ENCODE assay signal across 15 mouse cellular contexts in genomic region chr9:97966691-97967090, GRCm38 (mm10).
DNase-seq lines count a peak whose midpoint lies in the region; ATAC-seq and TF ChIP-seq lines count a peak whose summit lies in the region.
"Had no signal": no experiment of that assay in that cellular context is flagged by ENCODE, and none has a peak within 500 bp of the region (broad histone marks: within the 10 kb centered on the region; RNA-seq: fewer than 3 reads in every experiment).

No protein-coding gene starts in this region.

- no peaks in the 10 kb centered on the region for H3K27me3 ChIP-seq in embryonic facial prominence, embryonic 14.5 days (replicated peaks; ENCODE audit: control insufficient read depth, insufficient read depth, low read length)
- no peaks in the 10 kb centered on the region for H3K27me3 ChIP-seq in embryonic facial prominence, embryonic 10.5 days (replicated peaks; ENCODE audit: low read depth, poor library complexity, severe bottlenecking)
- H3K27me3 ChIP-seq in forebrain, embryonic 16.5 days (replicated peaks; ENCODE audit: control insufficient read depth, insufficient read depth, low read length), result no peaks in the 10 kb centered on the region
- no peaks in the 10 kb centered on the region for H3K27me3 ChIP-seq in limb, embryonic 14.5 days (ENCODE audit: control insufficient read depth, insufficient read depth, low read length)
- H3K27me3 ChIP-seq: heart, embryonic 12.5 days; kidney, embryonic 15.5 days had no signal

- no peaks in the 10 kb centered on the region for H3K9me3 ChIP-seq in embryonic facial prominence, embryonic 14.5 days (ENCODE audit: control insufficient read depth, low read length)
- H3K9me3 ChIP-seq in embryonic facial prominence, embryonic 10.5 days, result no peaks in the 10 kb centered on the region
- no peaks in the 10 kb centered on the region for H3K9me3 ChIP-seq in forebrain, embryonic 16.5 days (ENCODE audit: control insufficient read depth, low read length)
- no peaks in the 10 kb centered on the region for H3K9me3 ChIP-seq in limb, embryonic 14.5 days (ENCODE audit: control insufficient read depth, low read length)
- H3K9me3 ChIP-seq: heart, embryonic 12.5 days; kidney, embryonic 15.5 days had no signal

- H3K9ac ChIP-seq in embryonic facial prominence, embryonic 14.5 days (ENCODE audit: low read depth, low read length), result no peak overlapping the region
- H3K9ac ChIP-seq in forebrain, embryonic 16.5 days (replicated peaks; ENCODE audit: low read depth, low read length), result no peak overlapping the region
- H3K9ac ChIP-seq in limb, embryonic 14.5 days (ENCODE audit: low read depth, low read length, severe bottlenecking), result no peak overlapping the region
- H3K9ac ChIP-seq: heart, embryonic 12.5 days; kidney, embryonic 15.5 days had no signal

- DNase-seq in embryonic facial prominence, embryonic 14.5 days (ENCODE audit: low spot score), result peak; percentile 71
- no peak for DNase-seq in embryonic facial prominence, embryonic 10.5 days (ENCODE audit: low spot score)
- peak; percentile 16 to 48 for DNase-seq in layer of hippocampus, adult 18-20 months (ENCODE audit: low spot score in 2 of 2)
- no peak for DNase-seq in layer of hippocampus, postnatal 25 days (ENCODE audit: extremely low spot score in 1 of 2, low spot score in 1 of 2)
- peak; percentile 60 for DNase-seq in limb, embryonic 14.5 days (ENCODE audit: low spot score)
- DNase-seq in kidney, postnatal 36 days, result no peak
- DNase-seq: adrenal gland, postnatal 10 days; gastrocnemius, postnatal 14 days; thymus, postnatal 14 days had no signal

- no peaks in the 10 kb centered on the region for H3K36me3 ChIP-seq in embryonic facial prominence, embryonic 14.5 days (ENCODE audit: control insufficient read depth, insufficient read depth, low read length)
- H3K36me3 ChIP-seq in embryonic facial prominence, embryonic 10.5 days (replicated peaks), result no peaks in the 10 kb centered on the region
- H3K36me3 ChIP-seq in forebrain, embryonic 16.5 days (ENCODE audit: control insufficient read depth, insufficient read depth), result no peaks in the 10 kb centered on the region
- H3K36me3 ChIP-seq in limb, embryonic 14.5 days (ENCODE audit: control insufficient read depth, insufficient read depth, low read length), result no peaks in the 10 kb centered on the region
- H3K36me3 ChIP-seq: heart, embryonic 12.5 days; kidney, embryonic 15.5 days had no signal

- WGBS in embryonic facial prominence, embryonic 14.5 days, result 81% methylated on average over 4 of the region's 4 CpGs
- 84% methylated on average over 4 of the region's 4 CpGs for WGBS in embryonic facial prominence, embryonic 10.5 days
- 44% methylated on average over 4 of the region's 4 CpGs for WGBS in forebrain, embryonic 16.5 days
- 81% methylated on average over 4 of the region's 4 CpGs for WGBS in limb, embryonic 14.5 days

- no peaks in the 10 kb centered on the region for H3K4me1 ChIP-seq in embryonic facial prominence, embryonic 14.5 days (ENCODE audit: control insufficient read depth, insufficient read depth, low read length)
- H3K4me1 ChIP-seq in embryonic facial prominence, embryonic 10.5 days, result no peaks in the 10 kb centered on the region
- peaks cover 5% of the 10 kb centered on the region; the same call in 1 of the 2 replicates for H3K4me1 ChIP-seq in forebrain, embryonic 16.5 days (replicated peaks; ENCODE audit: control insufficient read depth, insufficient read depth, low read length)
- H3K4me1 ChIP-seq in limb, embryonic 14.5 days (ENCODE audit: control insufficient read depth, insufficient read depth, low read length), result no peaks in the 10 kb centered on the region
- H3K4me1 ChIP-seq: heart, embryonic 12.5 days; kidney, embryonic 15.5 days had no signal

- no peak overlapping the region for H3K4me3 ChIP-seq in embryonic facial prominence, embryonic 14.5 days (ENCODE audit: low read depth, low read length)
- H3K4me3 ChIP-seq in embryonic facial prominence, embryonic 10.5 days, result no peak overlapping the region
- H3K4me3 ChIP-seq in forebrain, embryonic 16.5 days (replicated peaks; ENCODE audit: low read length), result no peak overlapping the region
- no peak overlapping the region for H3K4me3 ChIP-seq in limb, embryonic 14.5 days (replicated peaks; ENCODE audit: low read length)
- H3K4me3 ChIP-seq: heart, embryonic 12.5 days; kidney, embryonic 15.5 days; myocyte had no signal

- no peak overlapping the region for H3K4me2 ChIP-seq in embryonic facial prominence, embryonic 14.5 days (ENCODE audit: low read depth, low read length)
- H3K4me2 ChIP-seq in forebrain, embryonic 16.5 days (ENCODE audit: low read length), result no peak overlapping the region
- H3K4me2 ChIP-seq in limb, embryonic 14.5 days (replicated peaks; ENCODE audit: low read depth, low read length, severe bottlenecking), result no peak overlapping the region
- H3K4me2 ChIP-seq: heart, embryonic 12.5 days; kidney, embryonic 15.5 days had no signal

- no peak overlapping the region for H3K27ac ChIP-seq in embryonic facial prominence, embryonic 14.5 days (replicated peaks; ENCODE audit: low read depth, low read length)
- H3K27ac ChIP-seq in embryonic facial prominence, embryonic 10.5 days (replicated peaks), result no peak overlapping the region
- H3K27ac ChIP-seq in forebrain, embryonic 16.5 days (ENCODE audit: low read length), result no peak overlapping the region; the same call in 1 of the 2 replicates
- no peak overlapping the region for H3K27ac ChIP-seq in limb, embryonic 14.5 days (replicated peaks; ENCODE audit: low read depth, low read length)
- H3K27ac ChIP-seq: kidney, embryonic 15.5 days; macrophage had no signal

- peak; percentile 79; the same call in 1 of the 2 replicates for ATAC-seq in embryonic facial prominence, embryonic 14.5 days (ENCODE audit: low read depth)
- ATAC-seq in forebrain, embryonic 16.5 days, result peak; percentile 72
- ATAC-seq in limb, embryonic 14.5 days (ENCODE audit: low FRiP score, low read depth), result peak; percentile 71
- no peak for ATAC-seq in megakaryocyte, adult 5-6 weeks (ENCODE audit: poor library complexity, severe bottlenecking)

- no peak for TF ChIP-seq POLR2A in limb, embryonic 14.5 days (IDR thresholded peaks at IDR 0.05; ENCODE audit: borderline replicate concordance, extremely low read depth, insufficient read depth, insufficient read length)

Comparison
In these comparisons a context has a peak if more than half of its experiments do, and no peak if none do; other contexts are left out.
1. DNase-seq: peak in embryonic facial prominence, embryonic 14.5 days (single experiment), layer of hippocampus, adult 18-20 months (2 of 2) and limb, embryonic 14.5 days (single experiment); none in embryonic facial prominence, embryonic 10.5 days (single experiment), layer of hippocampus, postnatal 25 days (0 of 2) and kidney, postnatal 36 days (0 of 2).